Mouse (Mus musculus) gastrocnemius, postnatal 4 days (tissue): ENCODE results near the gene Wfikkn1. TPM values are rescaled to one million over a fixed set of nuclear protein-coding genes. Genes with fewer than 3 reads are reported as not detected.
A peak's percentile ranks its signal among the peaks of the same experiment; 100 is the strongest.

Experiments
- DNase-seq, 2 experiments: peaks; one replicate each; pipeline ENCODE4 v3.0.0; 2021 to 2022; ENCODE audit warnings: low spot score in 2 of 2, mixed read lengths in 2 of 2
- long read RNA-seq, 2 experiments: library from polyadenylated mRNA; stranded (forward); transcript quantifications; one replicate each; pipeline ENCODE4 v2.0.0; 2021
- total RNA-seq, 2 experiments: library from RNA; stranded (reverse); gene quantifications; 2 replicates each; pipeline ENCODE4 v1.2.3; 2021

Wfikkn1 gene
- total RNA-seq = 1 to 10 TPM in 1 of 2 experiments, under 1 TPM in 1; 0.88 to 1.4 TPM
- long read RNA-seq, experiment 1, partial matches to known transcripts = 0 of 1 reads
- long read RNA-seq, experiment 1, other reads (novel, unspliced or antisense) = 1 of 1 reads
- long read RNA-seq, experiment 2, partial matches to known transcripts = 0 of 2 reads
- long read RNA-seq, experiment 2, other reads (novel, unspliced or antisense) = 1 of 2 reads

DNA sequence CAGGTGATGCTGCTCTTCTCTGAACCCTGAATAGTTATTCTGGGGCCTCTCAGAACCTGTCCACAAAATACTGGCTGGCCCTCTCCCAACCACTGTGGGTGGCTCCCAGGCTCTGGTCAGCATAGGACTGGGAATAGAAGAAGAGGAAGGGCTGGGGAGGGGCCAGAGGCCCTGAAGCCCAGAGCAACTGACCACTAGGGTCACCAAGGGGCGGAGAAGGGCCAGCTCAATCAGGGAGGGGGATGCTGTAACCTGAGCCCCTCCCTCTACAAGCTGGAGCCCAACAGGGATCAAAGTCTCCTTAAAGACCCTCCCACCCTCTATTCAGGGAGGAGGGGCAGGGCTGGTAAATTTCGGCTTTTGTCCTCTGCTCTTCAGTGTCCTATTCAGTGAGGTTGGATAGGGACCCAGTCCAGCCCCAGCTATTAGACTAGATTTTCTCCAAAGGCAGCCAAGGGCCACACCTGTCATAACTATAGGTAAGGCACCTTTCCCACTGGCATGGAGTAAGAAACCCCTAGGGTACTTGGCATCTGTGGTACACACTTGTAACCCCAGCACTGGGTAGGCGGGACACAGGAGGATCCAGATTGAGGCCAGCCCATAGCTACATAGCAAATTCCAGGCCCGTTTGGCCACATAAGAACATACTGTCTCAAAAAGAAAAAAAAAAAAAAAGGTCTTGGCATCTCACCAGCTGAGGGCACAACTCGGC, at the start of gene Wfikkn1:
Gene Wfikkn1 (minus strand): TSS at position 663 of the 715 bp plus-strand sequence.
- DNase-seq = no peak

DNA sequence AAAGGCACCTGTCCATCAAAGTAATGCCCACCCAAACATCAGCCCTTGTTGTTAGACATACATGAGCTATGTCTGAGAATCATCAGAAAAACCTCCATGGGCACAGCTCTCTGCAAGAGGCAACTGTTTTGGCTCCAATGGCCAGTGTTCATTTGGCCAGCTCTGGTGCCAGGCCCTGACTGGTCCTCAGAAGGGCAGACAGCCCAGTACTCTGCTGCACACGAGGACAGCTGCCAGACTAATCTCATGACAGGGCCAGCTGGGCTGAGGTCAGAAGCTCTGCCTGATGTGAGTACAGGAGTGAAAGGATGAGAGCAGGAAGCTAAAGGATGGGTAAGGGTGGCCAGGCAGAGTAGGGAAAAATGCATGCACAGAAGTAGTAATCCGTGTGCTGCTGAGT, 44.7 kb upstream of the Wfikkn1 start:
- peak in 1 of 2 experiments; percentile 53 for DNase-seq

DNA sequence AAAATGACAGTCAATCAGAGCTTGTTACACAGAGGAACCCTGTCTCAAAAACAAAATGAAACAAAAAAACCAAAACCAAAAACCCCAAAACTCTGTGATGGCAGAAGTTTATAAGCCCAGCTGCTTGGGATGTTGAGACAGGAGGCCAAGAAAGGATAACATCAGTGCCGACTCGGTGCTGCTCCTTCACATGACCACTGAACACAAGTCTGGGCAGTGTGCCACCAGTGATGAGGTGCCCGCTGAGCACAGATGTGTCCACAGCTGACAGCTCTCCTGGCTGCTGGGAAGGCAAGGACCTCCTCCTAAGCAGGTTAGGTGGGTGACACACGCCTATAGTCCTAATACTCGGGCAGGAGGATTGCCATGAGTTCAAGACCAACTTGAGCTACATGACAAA, 41.5 kb upstream of the Wfikkn1 start:
- no peak for DNase-seq

DNA sequence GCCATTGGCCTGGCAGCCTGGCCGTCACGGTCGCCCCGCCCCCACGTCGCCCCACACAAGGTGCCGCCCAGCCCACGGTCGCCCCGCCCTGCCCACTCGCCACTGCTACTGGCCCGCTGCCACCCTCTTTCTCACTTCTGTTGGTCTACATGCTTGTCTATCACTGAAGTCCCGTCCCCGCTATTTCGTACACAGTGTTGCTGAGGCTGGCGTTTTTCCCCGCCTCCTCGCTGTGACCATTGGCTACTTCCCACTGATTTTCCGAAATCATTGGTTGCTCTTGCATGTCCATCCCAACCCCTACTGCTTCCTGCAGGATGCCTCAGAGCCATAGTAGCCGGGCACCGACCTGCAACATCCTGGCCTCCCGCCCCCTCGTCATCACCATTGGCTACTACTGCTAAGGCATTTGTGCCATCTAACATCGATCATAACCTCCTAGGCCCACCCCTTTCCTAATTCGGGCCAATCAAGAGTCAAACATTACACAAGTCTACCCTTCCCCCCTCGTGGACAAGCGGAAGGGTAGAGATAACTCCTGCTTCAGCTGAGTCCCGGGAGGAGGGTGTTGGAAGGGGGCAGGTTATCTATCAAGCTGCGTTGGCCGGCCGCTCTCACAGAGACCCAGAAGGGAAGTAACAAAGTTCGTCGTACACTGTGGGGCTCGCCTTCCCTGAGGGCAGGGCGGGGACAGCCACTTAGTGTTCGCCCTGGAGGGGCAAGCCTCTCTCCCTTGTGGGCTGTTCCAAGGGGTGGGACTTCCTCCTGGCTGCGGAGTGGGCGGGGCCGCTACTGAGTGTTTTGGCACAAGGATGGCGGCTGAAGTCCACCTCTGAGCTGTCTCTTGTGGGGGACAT, 39.4 kb upstream of the Wfikkn1 start:
- DNase-seq = peak; percentile 100

DNA sequence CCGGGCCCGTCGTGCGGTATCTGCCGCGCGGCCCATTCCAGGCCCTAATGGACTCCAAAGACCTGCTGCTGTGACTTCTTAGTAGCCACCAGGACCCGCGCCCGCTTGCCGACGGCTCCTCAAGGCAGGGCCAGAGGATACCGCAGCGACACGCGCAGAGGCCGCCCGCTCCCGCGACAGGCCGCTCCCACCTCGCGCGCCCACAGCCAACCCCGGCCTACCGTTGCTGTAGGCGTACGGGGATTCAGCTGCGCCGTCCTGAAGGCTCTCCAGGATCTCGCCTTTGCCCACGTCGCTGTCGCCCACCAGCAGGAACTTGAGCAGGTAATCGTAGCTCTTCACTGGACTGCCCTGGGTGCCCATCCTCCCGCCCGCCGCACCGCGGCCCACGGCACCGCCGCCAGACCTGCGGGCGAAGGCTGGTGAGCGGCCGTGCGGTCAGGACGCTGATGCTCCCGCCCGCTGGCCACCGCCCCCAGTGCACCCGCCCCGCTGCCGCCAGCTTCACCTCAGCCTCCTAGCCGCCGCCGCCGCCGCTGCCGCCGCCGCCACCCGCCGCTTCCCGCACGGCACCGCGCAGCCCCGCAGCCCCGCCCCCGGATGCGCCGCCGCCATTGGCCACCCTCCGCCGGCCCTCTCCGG, 38.6 kb upstream of the Wfikkn1 start, which contains the start of gene Rab40c:
Gene Rab40c (minus strand): TSS at position 584 of the 642 bp plus-strand sequence.
- peak; percentile 42 to 61 for DNase-seq

DNA sequence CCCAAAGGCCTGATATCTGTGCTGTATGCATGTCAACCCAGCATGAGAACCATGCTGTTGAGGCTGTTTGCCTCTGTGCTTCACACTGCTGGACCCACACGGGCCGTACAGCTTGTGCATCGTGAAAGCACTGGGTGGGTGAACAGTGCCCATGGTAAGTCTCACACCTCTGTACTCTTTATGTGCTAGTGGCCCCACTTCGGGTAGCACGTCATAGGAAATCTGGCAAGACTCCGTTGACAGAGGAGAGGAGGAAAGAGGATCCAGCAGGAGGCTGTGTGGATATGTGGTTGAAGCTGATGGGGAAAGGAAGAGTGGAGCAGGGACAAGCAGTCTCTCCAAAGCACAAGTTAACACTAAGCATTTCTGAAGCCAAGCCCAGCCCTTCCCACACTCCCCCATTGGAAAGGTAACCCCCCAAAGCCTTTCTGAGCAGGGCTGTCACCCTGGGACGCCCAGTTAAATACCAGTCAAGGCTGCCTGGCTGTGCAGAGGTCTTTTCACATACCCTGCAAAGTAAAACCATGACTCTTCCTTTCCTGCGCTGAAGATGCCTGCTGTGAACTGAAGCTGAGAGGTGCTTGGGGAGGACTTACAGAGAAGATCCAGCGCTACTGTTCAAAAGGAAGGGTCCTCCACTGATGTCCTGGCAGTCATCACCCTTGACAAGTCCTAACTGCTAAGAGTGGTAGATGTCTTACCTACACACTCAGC, 37.5 kb upstream of the Wfikkn1 start:
- no peak for DNase-seq

DNA sequence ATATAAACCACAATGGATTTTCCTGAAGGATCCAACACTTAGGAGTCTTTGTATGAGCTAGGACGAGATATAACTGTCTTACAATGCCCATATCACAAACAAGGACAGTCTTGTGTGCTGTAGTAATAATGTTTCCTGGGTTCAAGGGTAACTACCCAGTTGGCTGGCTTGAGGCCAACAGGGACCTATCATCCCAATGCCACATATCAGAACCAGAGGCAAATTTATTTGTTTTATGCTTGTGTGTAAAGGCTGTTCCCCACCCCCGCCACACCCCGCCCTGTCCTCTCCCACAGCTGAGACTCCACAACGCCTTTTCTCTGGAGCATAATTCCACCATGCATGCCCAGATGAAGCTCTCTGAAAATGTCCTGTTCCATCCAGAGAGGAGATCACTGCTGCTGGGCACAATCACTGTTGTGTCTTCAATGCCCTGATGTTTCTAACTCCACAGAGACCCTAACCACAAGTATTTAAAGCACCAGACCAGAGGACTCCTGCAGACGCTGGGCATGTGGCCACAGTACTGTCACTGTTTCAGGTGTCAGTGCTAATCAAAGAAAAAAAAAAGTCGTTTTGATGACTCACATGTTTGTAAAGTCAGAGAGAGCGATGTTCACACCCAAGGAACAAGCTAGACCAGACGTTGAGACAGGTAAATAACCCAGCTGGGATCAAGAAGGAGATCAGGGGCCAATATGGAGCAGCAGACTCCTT, 36.4 kb upstream of the Wfikkn1 start:
- DNase-seq = no peak

DNA sequence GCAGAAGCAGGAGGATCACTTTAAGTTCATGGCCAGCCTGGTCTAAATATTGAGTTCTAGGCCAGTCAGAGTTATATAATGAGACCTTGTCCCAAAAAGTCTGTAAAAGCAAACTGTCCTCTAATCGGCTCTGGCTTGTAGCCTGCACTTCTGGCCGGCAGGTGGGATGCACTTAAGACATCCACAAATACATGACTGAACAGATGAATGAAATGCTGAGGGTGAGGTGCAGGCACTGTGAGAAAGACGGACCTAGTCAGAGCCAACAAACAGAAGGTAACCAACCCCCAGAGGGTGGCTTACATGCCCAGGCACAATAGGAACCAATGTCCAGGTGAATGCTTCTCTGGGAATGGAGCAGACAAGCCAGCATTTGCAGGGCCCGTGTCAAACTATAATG, 33.6 kb upstream of the Wfikkn1 start:
- DNase-seq = no peak

DNA sequence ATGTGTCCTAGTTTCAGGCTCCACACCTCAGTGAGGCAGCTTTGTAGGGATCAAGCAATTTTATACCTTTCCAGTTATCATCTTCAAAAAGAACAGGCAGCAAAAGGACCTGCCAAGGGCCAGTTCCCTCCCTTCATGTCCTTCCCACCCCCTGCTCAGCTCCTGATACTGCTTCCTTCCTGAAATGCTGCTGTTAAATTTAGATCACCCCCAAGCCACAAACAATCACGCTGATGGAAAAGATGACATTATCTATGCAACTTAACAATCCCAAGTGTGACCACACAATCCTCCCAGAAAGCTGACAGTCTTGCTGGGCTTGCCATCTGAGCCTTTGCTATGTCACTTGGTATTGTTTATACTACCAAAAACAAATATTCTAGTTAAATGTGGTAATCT, 33.2 kb upstream of the Wfikkn1 start:
- DNase-seq = no peak

DNA sequence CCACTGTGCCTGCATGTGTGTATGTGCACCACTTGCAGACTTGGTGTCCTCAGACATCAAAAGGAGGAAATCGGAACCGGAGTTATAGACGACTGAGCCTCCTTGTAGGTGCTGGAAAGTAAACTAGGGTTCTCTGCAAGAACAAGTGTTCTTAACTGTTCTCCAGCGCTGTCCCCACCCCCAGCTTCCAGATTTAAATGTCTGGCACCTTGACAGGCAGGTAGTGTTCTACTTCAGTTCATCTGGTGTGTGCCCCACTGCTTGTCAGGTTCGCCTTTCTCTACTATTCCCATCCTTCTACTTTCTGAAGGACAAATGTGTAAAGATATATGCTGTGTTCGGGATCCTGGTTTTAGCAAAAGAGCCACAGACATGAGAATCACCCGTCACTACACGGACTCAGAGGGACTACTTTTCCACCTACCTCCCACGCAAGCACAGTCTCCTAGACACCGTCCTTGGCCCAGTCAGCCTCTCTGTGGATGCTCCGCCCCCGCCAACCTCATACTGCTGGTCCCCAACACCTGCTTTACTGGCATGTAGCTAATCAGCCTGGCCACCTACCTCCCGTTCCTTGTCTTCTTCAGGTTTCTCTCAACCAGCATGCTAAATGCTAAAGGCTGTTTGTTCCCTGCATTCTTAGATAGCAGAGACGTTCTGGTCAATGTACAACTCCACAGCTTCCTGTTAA, 32.7 kb upstream of the Wfikkn1 start:
- no peak for DNase-seq

DNA sequence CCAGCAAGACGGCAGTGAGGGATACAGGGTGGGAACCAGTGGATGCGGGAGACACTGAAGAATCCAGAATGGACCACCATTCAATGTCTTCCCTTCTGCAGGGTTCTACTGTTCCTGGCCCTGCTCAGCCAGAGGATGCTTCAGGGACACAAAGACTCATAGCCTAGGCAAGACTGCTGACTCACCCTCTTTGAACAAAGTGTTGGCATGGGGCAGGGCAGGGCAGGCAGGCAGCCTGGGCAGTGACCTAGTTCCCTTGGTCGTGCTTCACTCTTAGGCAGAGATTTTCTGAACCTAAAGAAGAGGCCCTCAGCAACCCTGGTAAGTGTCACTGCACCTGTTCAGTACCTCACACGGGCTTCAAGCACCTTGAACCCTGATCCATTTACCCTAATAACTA, 31.2 kb upstream of the Wfikkn1 start:
- DNase-seq = no peak

DNA sequence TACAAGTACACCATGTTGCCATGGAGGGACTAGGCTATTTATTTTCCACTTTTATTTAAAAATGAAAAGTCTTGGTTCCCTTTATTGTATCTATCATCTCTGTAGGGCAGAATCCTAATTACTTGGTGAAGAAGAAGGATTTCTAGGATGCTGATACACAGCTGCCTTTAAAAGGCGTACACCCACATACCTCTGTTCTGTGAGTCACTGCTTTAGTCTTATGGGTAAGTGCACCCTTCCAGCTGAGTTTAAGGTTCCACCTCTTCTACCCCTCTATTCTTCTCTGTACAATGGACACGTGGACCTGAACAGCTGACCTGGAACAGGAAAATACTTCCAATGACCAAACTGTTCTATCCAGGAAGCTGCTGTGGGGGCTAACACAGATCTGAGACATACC, 27.0 kb upstream of the Wfikkn1 start:
- no peak for DNase-seq

DNA sequence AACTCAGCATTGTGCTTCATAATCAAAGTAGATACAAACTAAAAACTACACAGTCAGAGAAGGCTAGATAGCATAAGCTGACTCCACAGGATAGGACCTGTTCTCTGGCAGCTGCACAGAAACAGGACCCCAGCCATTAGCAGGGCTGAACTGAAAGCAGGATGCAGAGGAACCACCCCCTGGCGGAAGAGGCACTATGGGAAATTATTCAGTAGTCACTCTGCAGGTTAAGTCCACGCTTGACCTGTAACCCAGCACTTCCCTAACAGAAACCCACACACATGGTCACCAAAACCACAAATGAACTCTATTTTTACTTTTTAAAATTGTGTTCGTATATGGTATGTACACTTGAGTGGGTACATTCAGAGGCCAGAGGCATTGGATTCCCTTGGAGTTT, 22.4 kb upstream of the Wfikkn1 start:
- DNase-seq = no peak

DNA sequence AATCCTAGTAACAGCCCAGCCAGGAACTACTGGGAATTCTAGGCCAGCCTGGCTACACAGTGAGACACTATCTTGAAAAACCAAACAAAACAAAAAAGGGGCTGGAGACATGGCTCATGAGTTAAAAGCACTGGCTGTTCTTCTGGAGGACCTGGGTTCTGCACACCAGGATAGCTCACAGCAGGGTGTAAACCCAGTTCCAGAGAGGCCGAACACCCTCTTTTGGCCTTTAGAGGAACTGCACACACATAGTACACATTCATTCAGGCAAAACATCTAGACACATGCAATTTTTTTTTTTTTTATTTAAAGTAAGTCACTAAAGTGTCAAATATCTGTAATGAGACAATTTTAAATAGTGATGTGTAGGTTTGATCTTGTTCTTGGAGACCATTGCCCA, 19.5 kb upstream of the Wfikkn1 start:
- DNase-seq = no peak

DNA sequence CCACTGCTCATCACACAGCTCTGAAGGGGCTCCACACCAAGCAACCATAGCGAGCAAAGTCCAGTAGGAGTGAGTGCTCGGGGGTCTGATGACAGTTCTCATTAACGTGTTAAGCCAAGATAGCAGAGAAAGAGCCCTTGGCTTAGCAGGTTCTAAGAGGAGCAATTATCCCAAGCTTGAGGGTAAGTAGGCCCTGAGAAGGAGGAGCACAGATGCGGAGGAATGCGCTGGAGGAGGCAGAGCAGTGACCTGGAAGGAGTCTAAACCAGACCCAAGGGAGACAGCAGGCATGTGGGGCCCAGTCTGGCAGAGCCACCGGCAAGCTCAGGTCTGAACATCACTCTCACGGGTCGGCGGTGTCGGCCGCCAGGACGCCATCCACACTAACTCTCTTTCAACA, 15.2 kb upstream of the Wfikkn1 start:
- no peak for DNase-seq

DNA sequence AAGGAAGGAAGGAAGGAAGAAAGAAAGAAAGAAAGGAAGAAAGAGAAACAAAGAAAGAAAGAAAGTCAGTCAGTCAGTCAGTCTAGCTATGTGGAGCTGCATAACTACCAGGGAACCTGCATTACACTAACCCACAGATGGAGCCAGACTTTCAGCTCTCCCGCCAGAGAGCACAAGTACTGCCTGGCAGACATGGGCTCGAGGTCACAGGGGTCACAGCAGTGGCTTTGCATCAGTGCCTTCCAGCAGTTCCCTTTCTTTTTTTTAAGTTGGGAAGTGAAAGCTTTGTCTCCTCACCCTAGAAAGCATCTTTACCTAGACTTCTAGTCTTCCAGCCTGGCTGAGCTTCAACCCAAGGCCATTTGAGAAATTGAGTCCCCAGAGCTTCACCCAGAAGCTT, 14.8 kb upstream of the Wfikkn1 start:
- no peak for DNase-seq

DNA sequence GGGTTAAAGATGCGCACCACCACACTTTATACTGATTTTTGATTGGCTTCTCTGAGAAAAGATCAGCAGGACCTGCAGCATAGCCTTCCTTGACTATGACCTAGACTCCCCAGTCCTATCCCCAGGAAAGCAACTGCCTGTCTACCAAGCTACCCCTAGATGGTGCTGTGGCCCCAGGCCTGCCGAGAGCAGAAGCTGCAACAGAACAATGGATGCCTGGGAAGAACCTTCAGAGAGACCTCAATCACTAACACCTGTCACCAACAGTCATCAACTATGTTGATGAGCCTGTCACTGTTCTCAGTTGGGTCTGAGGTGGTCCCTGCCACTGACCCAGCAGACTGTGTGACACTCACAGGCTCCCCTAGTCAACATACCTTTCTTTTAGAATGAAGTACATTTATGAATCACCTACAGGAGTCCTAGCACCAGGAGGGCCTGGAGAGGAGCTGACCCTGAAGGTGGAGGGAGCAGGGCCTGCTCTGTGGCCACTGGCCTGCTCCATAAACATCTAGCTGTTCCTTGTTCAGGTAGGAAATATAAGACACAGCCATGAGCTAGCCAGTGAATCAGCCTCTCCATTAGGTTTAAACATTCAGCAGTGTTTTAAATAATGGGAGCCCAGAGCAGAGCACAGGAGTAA, 13.4 kb upstream of the Wfikkn1 start:
- DNase-seq = peak in 1 of 2 experiments; percentile 63

DNA sequence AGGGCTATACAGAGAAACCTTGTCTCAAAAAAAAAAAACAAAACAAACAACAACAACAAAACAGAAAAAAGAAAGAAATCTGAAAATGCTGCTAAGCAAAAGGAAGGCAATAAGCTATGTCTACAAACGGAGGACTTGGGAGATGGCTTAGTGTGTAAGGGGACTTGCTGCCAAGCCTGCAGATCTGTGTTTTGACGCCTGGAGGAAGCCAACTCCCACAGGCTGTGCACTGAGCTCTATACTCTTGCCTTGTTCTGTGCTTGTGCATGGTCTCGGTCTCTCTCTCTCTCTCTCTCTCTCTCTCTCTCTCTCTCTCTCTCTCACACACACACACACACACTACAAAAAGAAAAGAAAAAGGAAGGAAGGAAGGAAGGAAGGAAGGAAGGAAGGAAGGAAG, 8.2 kb upstream of the Wfikkn1 start:
- DNase-seq = no peak

DNA sequence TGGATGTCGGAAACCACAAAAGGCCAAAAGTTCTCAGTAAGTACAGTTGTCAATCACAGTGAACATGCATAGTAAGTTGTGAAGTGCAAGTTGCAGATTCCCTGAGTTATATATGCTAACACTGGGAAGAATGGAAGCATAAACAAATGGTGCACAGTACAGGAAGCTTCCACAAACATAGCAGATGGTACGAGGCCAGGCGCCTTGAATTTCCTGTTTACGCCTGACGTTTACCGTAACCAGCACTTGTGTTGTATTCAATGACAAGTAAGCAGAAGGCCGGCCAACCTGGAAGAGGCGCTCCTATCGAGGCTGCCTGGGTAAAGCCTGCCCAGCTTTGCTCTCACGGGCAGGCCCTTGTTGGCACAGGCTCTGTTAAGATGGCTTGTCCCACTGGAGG, 6.8 kb upstream of the Wfikkn1 start:
- no peak for DNase-seq
